In the genomic region with DNA sequence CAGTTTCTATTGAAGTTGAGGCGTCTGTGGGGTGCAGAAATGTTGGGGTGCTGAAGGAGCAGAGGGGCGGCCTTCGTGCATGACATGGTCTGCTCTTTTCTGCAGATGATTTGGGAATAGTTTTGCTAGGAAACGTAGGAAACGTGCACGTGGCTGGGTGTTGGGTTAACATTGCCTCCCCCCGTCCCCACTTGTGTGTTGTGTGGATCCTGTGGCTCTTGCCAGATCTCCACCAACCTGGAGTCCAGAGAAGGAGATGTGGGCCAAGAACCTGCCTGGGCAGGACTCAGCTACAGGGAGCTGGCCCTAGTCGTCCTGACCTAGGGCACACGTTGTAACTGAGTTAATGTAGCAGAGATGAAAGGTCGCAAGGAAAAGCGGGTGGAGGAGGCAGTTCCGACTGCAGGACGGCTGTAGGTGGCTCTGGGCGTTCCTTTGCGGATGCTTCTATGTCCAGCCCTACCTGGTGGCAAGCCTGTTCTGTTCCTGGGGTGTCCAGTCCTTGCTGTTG, we compare ENCODE assay signal across 7 mouse cellular contexts.
DNase-seq lines count a peak whose midpoint lies in the region; ATAC-seq lines count a peak whose summit lies in the region.

No protein-coding gene starts in this region.

- peak overlapping the region; percentile 90; the same call in 1 of the 2 replicates for H3K27ac ChIP-seq in embryonic facial prominence, embryonic 15.5 days (replicated peaks)
- H3K27ac ChIP-seq in midbrain, embryonic 14.5 days (replicated peaks; ENCODE audit: low read depth, low read length): peak overlapping the region; percentile 100

- H3K4me3 ChIP-seq in embryonic facial prominence, embryonic 15.5 days (replicated peaks): peak overlapping the region; percentile 70
- H3K4me3 ChIP-seq in midbrain, embryonic 14.5 days (replicated peaks; ENCODE audit: low read depth, low read length): peak overlapping the region; percentile 91

- peaks cover 96% of the 10 kb centered on the region for H3K4me1 ChIP-seq in embryonic facial prominence, embryonic 15.5 days
- H3K4me1 ChIP-seq in midbrain, embryonic 14.5 days (ENCODE audit: control insufficient read depth, insufficient read depth, low read length): peaks cover 68% of the 10 kb centered on the region

- H3K9me3 ChIP-seq in embryonic facial prominence, embryonic 15.5 days (replicated peaks): no peaks in the 10 kb centered on the region
- no peaks in the 10 kb centered on the region for H3K9me3 ChIP-seq in midbrain, embryonic 14.5 days (ENCODE audit: control insufficient read depth, low read length)

- H3K9ac ChIP-seq in embryonic facial prominence, embryonic 15.5 days: peak overlapping the region; percentile 62
- H3K9ac ChIP-seq in midbrain, embryonic 14.5 days (replicated peaks; ENCODE audit: low read length): peak overlapping the region; percentile 98

- no peaks in the 10 kb centered on the region for H3K36me3 ChIP-seq in embryonic facial prominence, embryonic 15.5 days
- no peaks in the 10 kb centered on the region for H3K36me3 ChIP-seq in midbrain, embryonic 14.5 days (ENCODE audit: control insufficient read depth, insufficient read depth, low read length)

- 20% methylated on average over 15 of the region's 15 CpGs for WGBS in embryonic facial prominence, embryonic 15.5 days
- 1% methylated on average over 15 of the region's 15 CpGs for WGBS in midbrain, embryonic 14.5 days

- no peak for ATAC-seq in embryonic facial prominence, embryonic 15.5 days (ENCODE audit: insufficient number of reproducible peaks, low FRiP score, low TSS enrichment, low read depth)
- no peak for ATAC-seq in midbrain, embryonic 14.5 days (ENCODE audit: low FRiP score, low TSS enrichment)

- DNase-seq in thymus, postnatal 4 days: peak; percentile 58
- no peak for DNase-seq in thymus, adult 18-20 months
- DNase-seq in kidney, adult 8-10 months: peak; percentile 75
- peak; percentile 26 for DNase-seq in midbrain, embryonic 14.5 days
- DNase-seq in left cerebral cortex, adult 9 months (ENCODE audit: low spot score in 2 of 2): no peak
- DNase-seq in thymus, postnatal 0 days (ENCODE audit: low spot score): no peak

- peak overlapping the region; percentile 98 for H3K4me2 ChIP-seq in embryonic facial prominence, embryonic 15.5 days (replicated peaks)
- peak overlapping the region; percentile 95 for H3K4me2 ChIP-seq in midbrain, embryonic 14.5 days (ENCODE audit: low read length)

- H3K27me3 ChIP-seq in embryonic facial prominence, embryonic 15.5 days: peaks cover 7% of the 10 kb centered on the region; the same call in 1 of the 2 replicates
- no peaks in the 10 kb centered on the region for H3K27me3 ChIP-seq in midbrain, embryonic 14.5 days (ENCODE audit: control insufficient read depth, insufficient read depth, low read length)

Comparison
In these comparisons a context has a peak if more than half of its experiments do, and no peak if none do; other contexts are left out.
1. DNase-seq: peak in thymus, postnatal 4 days (single experiment), kidney, adult 8-10 months (2 of 2) and midbrain, embryonic 14.5 days (single experiment); none in thymus, adult 18-20 months (0 of 2), left cerebral cortex, adult 9 months (0 of 2) and thymus, postnatal 0 days (single experiment).